21 mouse cellular contexts compared by ENCODE assay signal in genomic region chr1:89080795-89081194, GRCm38 (mm10). TPM values are rescaled to one million over a fixed set of nuclear protein-coding genes. Genes with fewer than 3 reads are reported as not detected.
A peak's percentile ranks its signal among the peaks of the same experiment; 100 is the strongest.
DNase-seq lines count a peak whose midpoint lies in the region; ATAC-seq and TF ChIP-seq lines count a peak whose summit lies in the region.
"Had no signal": no experiment of that assay in that cellular context is flagged by ENCODE, and none has a peak within 500 bp of the region (broad histone marks: within the 10 kb centered on the region; RNA-seq: fewer than 3 reads in every experiment).

No protein-coding gene starts in this region.

- 66% methylated on average over 5 of the region's 5 CpGs for WGBS in hindbrain, embryonic 10.5 days
- 57% methylated on average over 5 of the region's 5 CpGs for WGBS in hindbrain, postnatal 0 days
- 78% methylated on average over 5 of the region's 5 CpGs for WGBS in liver, embryonic 11.5 days

- H3K27me3 ChIP-seq in hindbrain, embryonic 10.5 days (ENCODE audit: insufficient read depth, poor library complexity, severe bottlenecking), result no peaks in the 10 kb centered on the region
- no peaks in the 10 kb centered on the region for H3K27me3 ChIP-seq in hindbrain, postnatal 0 days (ENCODE audit: insufficient read depth, low read length)
- peaks cover 2% of the 10 kb centered on the region; the same call in 1 of the 2 replicates for H3K27me3 ChIP-seq in liver, embryonic 11.5 days (replicated peaks; ENCODE audit: control insufficient read depth, insufficient read depth, low read length)
- H3K27me3 ChIP-seq: heart, embryonic 15.5 days; hindbrain, embryonic 13.5 days; intestine, embryonic 15.5 days; liver, embryonic 13.5 days; lung, embryonic 15.5 days; neural tube, embryonic 13.5 days had no signal

- peaks cover 12% of the 10 kb centered on the region for H3K36me3 ChIP-seq in hindbrain, embryonic 10.5 days
- no peaks in the 10 kb centered on the region for H3K36me3 ChIP-seq in hindbrain, postnatal 0 days (ENCODE audit: insufficient read depth, low read length)
- H3K36me3 ChIP-seq in liver, embryonic 11.5 days (ENCODE audit: control insufficient read depth, insufficient read depth, low read length), result no peaks in the 10 kb centered on the region
- H3K36me3 ChIP-seq: heart, embryonic 15.5 days; hindbrain, embryonic 13.5 days; intestine, embryonic 15.5 days; liver, embryonic 13.5 days; lung, embryonic 15.5 days; neural tube, embryonic 13.5 days had no signal

- no peak for TF ChIP-seq CTCF in hindbrain, postnatal 0 days (IDR thresholded peaks at IDR 0.05; ENCODE audit: low read depth)

- no peak overlapping the region for H3K4me2 ChIP-seq in hindbrain, postnatal 0 days (ENCODE audit: low read depth, low read length)
- H3K4me2 ChIP-seq in liver, embryonic 11.5 days, result no peak overlapping the region
- H3K4me2 ChIP-seq: heart, embryonic 15.5 days; hindbrain, embryonic 13.5 days; intestine, embryonic 15.5 days; liver, embryonic 13.5 days; lung, embryonic 15.5 days; midbrain, embryonic 11.5 days; neural tube, embryonic 13.5 days had no signal

- ATAC-seq in hindbrain, postnatal 0 days, result no peak
- ATAC-seq in liver, embryonic 11.5 days (replicated peaks; ENCODE audit: low FRiP score), result no peak
- ATAC-seq: activated CD4-positive, CD25-positive, alpha-beta regulatory T cell, adult 4 months; forebrain, embryonic 14.5 days; intestine, embryonic 15.5 days had no signal

- H3K4me1 ChIP-seq in hindbrain, embryonic 10.5 days (replicated peaks), result peaks cover 92% of the 10 kb centered on the region
- H3K4me1 ChIP-seq in hindbrain, postnatal 0 days (ENCODE audit: insufficient read depth, low read length), result 0 out of 2 replicates have a peak, but pooled peaks cover 8% of the 10 kb centered on the region
- no peaks in the 10 kb centered on the region for H3K4me1 ChIP-seq in liver, embryonic 11.5 days (replicated peaks; ENCODE audit: control insufficient read depth, insufficient read depth, low read length)

- H3K9me3 ChIP-seq in hindbrain, embryonic 10.5 days, result no peaks in the 10 kb centered on the region
- no peaks in the 10 kb centered on the region for H3K9me3 ChIP-seq in hindbrain, postnatal 0 days (ENCODE audit: low read length)
- no peaks in the 10 kb centered on the region for H3K9me3 ChIP-seq in liver, embryonic 11.5 days (ENCODE audit: control insufficient read depth, low read length)
- H3K9me3 ChIP-seq: embryonic facial prominence, embryonic 10.5 days; heart, embryonic 15.5 days; hindbrain, embryonic 13.5 days; intestine, embryonic 15.5 days; liver, embryonic 13.5 days; lung, embryonic 15.5 days; neural tube, embryonic 13.5 days had no signal

- H3K9ac ChIP-seq in hindbrain, postnatal 0 days (replicated peaks; ENCODE audit: low read length), result no peak overlapping the region
- H3K9ac ChIP-seq in liver, embryonic 11.5 days (ENCODE audit: low read depth, low read length), result no peak overlapping the region
- H3K9ac ChIP-seq: heart, embryonic 15.5 days; intestine, embryonic 15.5 days; liver, embryonic 13.5 days; lung, embryonic 15.5 days; neural tube, embryonic 13.5 days had no signal

- DNase-seq in hindbrain, embryonic 10.5 days (ENCODE audit: low spot score), result no peak
- no peak for DNase-seq in hindbrain, postnatal 0 days (ENCODE audit: low spot score)
- peak; percentile 20 for DNase-seq in urinary bladder, postnatal 14 days (ENCODE audit: low spot score)
- no peak for DNase-seq in urinary bladder, postnatal 25 days (ENCODE audit: low spot score)
- peak; percentile 42 for DNase-seq in adrenal gland, postnatal 14 days
- no peak for DNase-seq in liver, embryonic 11.5 days (ENCODE audit: low spot score)
- DNase-seq in thymus, adult 18-20 months, result no peak
- DNase-seq: cerebellum, adult 11-12 months; kidney, postnatal 4 days; liver, embryonic 13.5 days; thymus, adult 2 months had no signal

- H3K27ac ChIP-seq in hindbrain, embryonic 10.5 days, result 0 out of 2 replicates have a peak overlapping the region, but pooled peaks have one; percentile 6
- no peak overlapping the region for H3K27ac ChIP-seq in hindbrain, postnatal 0 days
- H3K27ac ChIP-seq in liver, embryonic 11.5 days (ENCODE audit: low read depth, low read length), result no peak overlapping the region
- H3K27ac ChIP-seq: embryonic facial prominence, embryonic 10.5 days; heart, embryonic 15.5 days; hindbrain, embryonic 13.5 days; intestine, embryonic 15.5 days; liver, embryonic 13.5 days; lung, embryonic 15.5 days; macrophage; neural tube, embryonic 13.5 days had no signal

- no peak overlapping the region for H3K4me3 ChIP-seq in hindbrain, embryonic 10.5 days
- H3K4me3 ChIP-seq in hindbrain, postnatal 0 days (ENCODE audit: low read length), result no peak overlapping the region
- H3K4me3 ChIP-seq in liver, embryonic 11.5 days (ENCODE audit: low read depth, low read length), result no peak overlapping the region
- H3K4me3 ChIP-seq: embryonic facial prominence, embryonic 10.5 days; heart, embryonic 15.5 days; hindbrain, embryonic 13.5 days; intestine, embryonic 15.5 days; liver, embryonic 13.5 days; lung, embryonic 15.5 days; neural tube, embryonic 13.5 days had no signal

RNA-seq across cellular contexts. Expression of gene Sh3bp4, which starts 10.6 kb away (rescaled TPM):
- 25.3 and 27.2 TPM in 2 replicates for polyA plus RNA-seq in hindbrain, embryonic 10.5 days (2016; fragmentation: Nextera tagmentation; extraction: Ambion mirVana)
- 36.5 and 38.8 TPM in 2 replicates for total RNA-seq in hindbrain, postnatal 0 days (2014; rRNA removed)
- 14.6 and 15.7 TPM in 2 replicates for polyA plus RNA-seq in hindbrain, postnatal 0 days (2015; fragmentation: Nextera tagmentation; extraction: Ambion mirVana)
- 15.0 and 19.1 TPM in 2 replicates for total RNA-seq in adrenal gland, postnatal 14 days (2021)
- 4.4 and 4.7 TPM in 2 replicates for polyA plus RNA-seq in liver, embryonic 11.5 days (2014; fragmentation: Nextera tagmentation; extraction: Ambion mirVana)

Comparison
In these comparisons a context has a peak if more than half of its experiments do, and no peak if none do; other contexts are left out.
1. DNase-seq: peak in urinary bladder, postnatal 14 days (single experiment) and adrenal gland, postnatal 14 days (single experiment); none in hindbrain, embryonic 10.5 days (single experiment), hindbrain, postnatal 0 days (single experiment), urinary bladder, postnatal 25 days (single experiment), liver, embryonic 11.5 days (single experiment) and thymus, adult 18-20 months (0 of 2).